Mouse (Mus musculus) thymus, adult 2 months (tissue): Measurements from ENCODE around the gene Olfr1209. TPM values are rescaled to one million over a fixed set of nuclear protein-coding genes. Genes with fewer than 3 reads are reported as not detected.

Experiments used
- DNase-seq: peaks from one replicate; pipeline ENCODE4 v3.0.0; 2021
- H3K27ac ChIP-seq: fragments of 200-500 bp; 2 replicates; pipeline ENCODE4 v1.5.1; 2012; ENCODE audit warnings: low read length, control low read depth; ENCODE audit not compliant: control insufficient read depth, insufficient read depth
- H3K27me3 ChIP-seq: fragments of 200-500 bp; 2 replicates; pipeline ENCODE4 v1.6.1; 2012; ENCODE audit warnings: mild to moderate bottlenecking, low read length, moderate library complexity, mixed read lengths; ENCODE audit not compliant: control insufficient read depth, insufficient read depth
- H3K36me3 ChIP-seq: fragments of 200-500 bp; 2 replicates; pipeline ENCODE4 v1.6.1; 2012; ENCODE audit warnings: mild to moderate bottlenecking, low read length, moderate library complexity; ENCODE audit not compliant: control insufficient read depth, insufficient read depth
- H3K4me1 ChIP-seq: fragments of 200-500 bp; replicated peaks from 2 replicates; pipeline ENCODE4 v1.6.1; 2012; ENCODE audit warnings: low read length; ENCODE audit not compliant: control insufficient read depth, insufficient read depth
- H3K4me3 ChIP-seq: fragments of 200-500 bp; 2 replicates; pipeline ENCODE4 v1.5.1; 2012; ENCODE audit warnings: mild to moderate bottlenecking, low read length, control low read depth, moderate library complexity; ENCODE audit not compliant: control insufficient read depth, insufficient read depth
- CTCF ChIP-seq: fragments of 200-500 bp; IDR thresholded peaks from 2 replicates; pipeline ENCODE4 v1.5.1; 2012; ENCODE audit warnings: mild to moderate bottlenecking, control low read depth, low read length, moderate library complexity, borderline replicate concordance; ENCODE audit not compliant: control insufficient read depth, poor library complexity, insufficient read depth; ENCODE audit errors: extremely low read depth
- POLR2A ChIP-seq: fragments of 200-500 bp; IDR thresholded peaks from 2 replicates; pipeline ENCODE4 v1.6.1; 2012; ENCODE audit warnings: mild to moderate bottlenecking, low read length, control low read depth, moderate library complexity; ENCODE audit not compliant: control insufficient read depth, poor library complexity, insufficient read depth; ENCODE audit errors: extremely low read depth
- WGBS: fragments of 180-500 bp; shearing (Covaris S2); methylation state at CpG from one replicate; pipeline ENCODE4 v1.1.7; 2018; 5-methylcytosine and 5-hydroxymethylcytosine counted together
- polyA plus RNA-seq: library from polyadenylated mRNA; depleted of rRNA; stranded (reverse); fragments of >200 nt; gene quantifications from 2 replicates; pipeline ENCODE4 v1.2.3, GENCODE M21; 2012; rRNA removed

The Olfr1209 gene
- not detected in 2 replicates for polyA plus RNA-seq

- Histone ChIP-seq H3K4me3 (no peak within 1 kb of the TSS), H3K36me3 (no peaks in the 10 kb centered on the region), H3K4me1 (no peaks in the 10 kb centered on the region), H3K27me3 (no peaks in the 10 kb centered on the region), H3K27ac (no peak within 1 kb of the TSS)
- no peak for DNase-seq
- 89% methylated on average over 3 of the region's 3 CpGs for WGBS
- no peak for TF ChIP-seq CTCF
Observed at GRCm38 (mm10) chr2:88915057-88915456, at the start of gene Olfr1209. Olfr1209 (minus strand) TSS chr2:88915157.

GRCm38 (mm10) chr2:88953669-88954068 is 38.7 kb upstream of the Olfr1209 start, which contains the start of gene Olfr1212:
Olfr1212 (plus strand) TSS chr2:88953969.
- Histone ChIP-seq H3K36me3 (no peaks in the 10 kb centered on the region), H3K4me1 (no peaks in the 10 kb centered on the region), H3K27ac (no peak within 1 kb of the TSS), H3K4me3 (no peak within 1 kb of the TSS), H3K27me3 (no peaks in the 10 kb centered on the region)
- no peak for DNase-seq
- TF ChIP-seq CTCF (no peak), POLR2A (no peak)

GRCm38 (mm10) chr2:88938011-88938410 is 23.1 kb upstream of the Olfr1209 start, which contains the start of gene Olfr1211:
Olfr1211 (minus strand) TSS chr2:88938111.
- 88% methylated on average over 1 of the region's 1 CpGs for WGBS
- TF ChIP-seq POLR2A (no peak), CTCF (no peak)

DNA sequence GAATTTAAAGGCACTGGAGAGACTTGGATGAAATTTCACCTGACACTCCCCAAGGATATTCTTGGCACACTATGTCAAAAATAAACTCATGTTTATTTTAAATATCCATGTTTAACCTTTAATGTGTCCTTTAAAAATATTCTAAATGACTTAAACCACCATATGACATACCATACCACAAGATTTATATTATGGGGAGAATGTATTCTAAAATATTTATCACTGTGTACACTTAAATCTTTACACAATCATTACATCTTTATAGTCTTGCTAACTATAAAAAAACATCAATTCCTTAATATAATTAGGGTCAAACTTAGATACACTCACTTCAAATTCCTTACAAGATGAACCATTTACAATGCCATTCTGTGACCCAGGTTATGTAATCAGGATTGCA is 12.7 kb downstream of the Olfr1209 start, which contains the start of gene Olfr1208:
Gene Olfr1208, minus strand, starts transcription at position 101 of the 400 bp plus-strand sequence.
- H3K36me3 ChIP-seq: no peaks in the 10 kb centered on the region
- no peaks in the 10 kb centered on the region for H3K4me1 ChIP-seq
- no peak for DNase-seq
- TF ChIP-seq CTCF: no peak
- no peak for TF ChIP-seq POLR2A
- H3K27me3 ChIP-seq: no peaks in the 10 kb centered on the region
- no peak within 1 kb of the TSS for H3K27ac ChIP-seq
- no peak within 1 kb of the TSS for H3K4me3 ChIP-seq

More at GRCm38 (mm10) chr2:88938011-88938410, 23.1 kb upstream of the Olfr1209 start, which contains the start of gene Olfr1211:
- no peak for DNase-seq
- H3K4me3 ChIP-seq: no peak within 1 kb of the TSS
- H3K4me1 ChIP-seq: no peaks in the 10 kb centered on the region
- no peaks in the 10 kb centered on the region for H3K27me3 ChIP-seq
- no peaks in the 10 kb centered on the region for H3K36me3 ChIP-seq
- no peak within 1 kb of the TSS for H3K27ac ChIP-seq

DNA sequence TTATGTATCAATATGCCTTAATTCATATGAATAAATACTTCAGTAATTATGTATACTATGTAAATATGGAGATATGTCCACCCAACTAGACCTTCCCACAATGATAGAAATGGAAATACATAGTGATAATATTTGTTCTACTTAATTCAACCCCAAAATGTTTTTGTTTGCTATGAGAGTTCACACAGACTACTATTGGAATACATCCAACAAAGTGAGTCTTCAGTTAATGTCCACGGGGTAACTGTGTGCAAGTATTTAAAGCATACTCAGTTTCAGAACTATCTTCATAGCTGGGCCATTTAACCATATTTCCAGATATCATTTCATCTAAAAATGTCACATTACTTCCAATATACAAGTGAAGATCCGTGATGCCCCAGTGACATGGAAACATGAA is 52.0 kb downstream of the Olfr1209 start, which contains the start of gene Olfr1206:
Gene Olfr1206, plus strand, starts transcription at position 301 of the 400 bp plus-strand sequence.
- H3K27ac ChIP-seq: no peak within 1 kb of the TSS
- TF ChIP-seq POLR2A: no peak
- TF ChIP-seq CTCF: no peak
- no peaks in the 10 kb centered on the region for H3K4me1 ChIP-seq
- DNase-seq: no peak
- no peak within 1 kb of the TSS for H3K4me3 ChIP-seq
- H3K27me3 ChIP-seq: no peaks in the 10 kb centered on the region
- no peaks in the 10 kb centered on the region for H3K36me3 ChIP-seq
- 89% methylated on average over 2 of the region's 2 CpGs for WGBS

Other genes starting within 250 kb of the Olfr1209 start
- not detected in 2 replicates for gene Olfr1193, start 239.5 kb downstream of the Olfr1209 start, polyA plus RNA-seq
- not detected in 2 replicates for gene Olfr1195, start 226.0 kb downstream of the Olfr1209 start, polyA plus RNA-seq
- not detected in 2 replicates for gene Olfr1196, start 210.6 kb downstream of the Olfr1209 start, polyA plus RNA-seq
- not detected in 2 replicates for gene Olfr1197, start 182.8 kb downstream of the Olfr1209 start, polyA plus RNA-seq
- gene Olfr1198, start 163.8 kb downstream of the Olfr1209 start, polyA plus RNA-seq: not detected in 2 replicates
- gene Olfr1199, start 154.7 kb downstream of the Olfr1209 start, polyA plus RNA-seq: not detected in 2 replicates
- not detected in 2 replicates for gene Olfr1200, start 144.7 kb downstream of the Olfr1209 start, polyA plus RNA-seq
- not detected in 2 replicates for gene Olfr1201, start 122.1 kb downstream of the Olfr1209 start, polyA plus RNA-seq
- not detected in 2 replicates for gene Olfr1202, start 100.7 kb downstream of the Olfr1209 start, polyA plus RNA-seq
- gene Olfr1205, start 85.4 kb downstream of the Olfr1209 start, polyA plus RNA-seq: not detected in 2 replicates
- gene Olfr1204, start 65.9 kb downstream of the Olfr1209 start, polyA plus RNA-seq: not detected in 2 replicates
- not detected in 2 replicates for gene Olfr1206, start 51.9 kb downstream of the Olfr1209 start, polyA plus RNA-seq
- not detected in 2 replicates for gene Olfr1208, start 12.8 kb downstream of the Olfr1209 start, polyA plus RNA-seq
- not detected in 2 replicates for gene Olfr1211, start 23.0 kb upstream of the Olfr1209 start, polyA plus RNA-seq
- gene Olfr1212, start 38.8 kb upstream of the Olfr1209 start, polyA plus RNA-seq: not detected in 2 replicates
- not detected in 2 replicates for gene Gm13762, start 65.1 kb upstream of the Olfr1209 start, polyA plus RNA-seq
- not detected in 2 replicates for gene Olfr1214, start 77.5 kb upstream of the Olfr1209 start, polyA plus RNA-seq
- gene Olfr1215, start 91.8 kb upstream of the Olfr1209 start, polyA plus RNA-seq: not detected in 2 replicates
- not detected in 2 replicates for gene Olfr1216, start 103.2 kb upstream of the Olfr1209 start, polyA plus RNA-seq
- gene Olfr1217, start 116.9 kb upstream of the Olfr1209 start, polyA plus RNA-seq: not detected in 2 replicates
- not detected in 2 replicates for gene Olfr1218, start 146.0 kb upstream of the Olfr1209 start, polyA plus RNA-seq
- not detected in 2 replicates for gene Olfr1219, start 168.4 kb upstream of the Olfr1209 start, polyA plus RNA-seq
- gene Olfr1220, start 191.7 kb upstream of the Olfr1209 start, polyA plus RNA-seq: not detected in 2 replicates
- gene Olfr1221, start 202.1 kb upstream of the Olfr1209 start, polyA plus RNA-seq: not detected in 2 replicates
- gene Olfr1222, start 217.9 kb upstream of the Olfr1209 start, polyA plus RNA-seq: not detected in 2 replicates
- not detected in 2 replicates for gene Olfr1223, start 236.4 kb upstream of the Olfr1209 start, polyA plus RNA-seq
- not detected in 2 replicates for gene Olfr1224-ps1, start 248.9 kb upstream of the Olfr1209 start, polyA plus RNA-seq